Mouse (Mus musculus) neural tube, embryonic 11.5 days (tissue): ENCODE results near the gene Fosb. TPM values are rescaled to one million over a fixed set of nuclear protein-coding genes. Genes with fewer than 3 reads are reported as not detected.
A peak's percentile ranks its signal among the peaks of the same experiment; 100 is the strongest.

Experiments
- ATAC-seq: fragments of 200-750 bp; cut with Nextera tagmentation; 2 replicates; pipeline ENCODE4 v1.8.0; 2017; ENCODE audit warnings: moderate number of reproducible peaks, mild to moderate bottlenecking, moderate TSS enrichment, moderate library complexity; ENCODE audit not compliant: insufficient read depth, low FRiP score, low TSS enrichment
- DNase-seq: peaks from one replicate; pipeline ENCODE4 v3.0.0-alpha.2; 2015; ENCODE audit warnings: low spot score
- H3K27ac ChIP-seq: fragments of 300-500 bp; sonication (generic); 2 replicates; pipeline ENCODE4 v1.5.1; 2014; ENCODE audit warnings: low read depth, mild to moderate bottlenecking, low read length
- H3K27me3 ChIP-seq: fragments of 300-500 bp; sonication (generic); 2 replicates; pipeline ENCODE4 v1.6.1; 2014; ENCODE audit warnings: mild to moderate bottlenecking, low read length, mixed read lengths; ENCODE audit not compliant: control insufficient read depth, insufficient read depth
- H3K36me3 ChIP-seq: fragments of 300-500 bp; sonication (generic); 2 replicates; pipeline ENCODE4 v1.6.1; 2014; ENCODE audit warnings: mild to moderate bottlenecking, low read length, moderate library complexity, mixed read lengths; ENCODE audit not compliant: control insufficient read depth, insufficient read depth
- H3K4me1 ChIP-seq: fragments of 300-500 bp; sonication (generic); 2 replicates; pipeline ENCODE4 v1.6.1; 2014; ENCODE audit warnings: low read length, mixed read lengths; ENCODE audit not compliant: control insufficient read depth, insufficient read depth
- H3K4me2 ChIP-seq: fragments of 300-500 bp; sonication (generic); 2 replicates; pipeline ENCODE4 v1.6.1; 2014; ENCODE audit warnings: low read depth, mild to moderate bottlenecking, moderate library complexity
- H3K4me3 ChIP-seq: fragments of 300-500 bp; sonication (generic); 2 replicates; pipeline ENCODE4 v1.5.1; 2014; ENCODE audit warnings: low read depth, low read length
- H3K9ac ChIP-seq: fragments of 300-500 bp; sonication (generic); 2 replicates; pipeline ENCODE4 v1.6.1; 2014; ENCODE audit warnings: mild to moderate bottlenecking, low read length
- H3K9me3 ChIP-seq: fragments of 300-500 bp; sonication (generic); 2 replicates; pipeline ENCODE4 v1.6.1; 2016; ENCODE audit warnings: low read length; ENCODE audit not compliant: control insufficient read depth
- WGBS: fragments of 180-500 bp; shearing (Covaris S2); extraction: QIAGEN DNeasy Blood & Tissue Kit; methylation state at CpG from one replicate; pipeline ENCODE4 v1.1.7; 2014; 5-methylcytosine and 5-hydroxymethylcytosine counted together
- polyA plus RNA-seq: library from polyadenylated mRNA; unstranded; fragments of >200 nt; fragmentation: Nextera tagmentation; extraction: Ambion mirVana; gene quantifications from 2 replicates; pipeline ENCODE4 v1.2.1, GENCODE M21; 2014

Gene Fosb
- polyA plus RNA-seq, 1 experiment from 2014 or later: not detected

DNA sequence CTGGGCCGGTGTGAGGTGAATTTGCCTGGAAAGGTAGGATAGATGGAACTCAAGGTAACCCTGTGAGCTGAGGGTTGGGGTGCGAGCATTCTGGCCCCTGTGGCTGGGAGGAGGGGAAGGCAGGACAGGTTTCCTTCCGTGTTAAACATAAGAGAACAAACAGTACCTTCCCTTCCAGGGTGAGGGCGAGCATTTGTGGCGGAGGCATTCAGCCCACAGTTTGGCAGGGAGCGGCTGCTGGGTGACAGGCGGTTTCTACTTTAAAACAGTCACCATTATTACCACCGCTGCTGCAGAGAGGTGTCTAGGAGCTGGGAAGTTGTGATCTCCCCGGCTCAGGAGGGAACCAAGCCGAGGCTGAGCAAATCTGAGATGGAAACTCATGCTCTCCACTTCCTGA, 27.3 kb upstream of the Fosb start:
- 55% methylated on average over 10 of the region's 10 CpGs for WGBS

DNA sequence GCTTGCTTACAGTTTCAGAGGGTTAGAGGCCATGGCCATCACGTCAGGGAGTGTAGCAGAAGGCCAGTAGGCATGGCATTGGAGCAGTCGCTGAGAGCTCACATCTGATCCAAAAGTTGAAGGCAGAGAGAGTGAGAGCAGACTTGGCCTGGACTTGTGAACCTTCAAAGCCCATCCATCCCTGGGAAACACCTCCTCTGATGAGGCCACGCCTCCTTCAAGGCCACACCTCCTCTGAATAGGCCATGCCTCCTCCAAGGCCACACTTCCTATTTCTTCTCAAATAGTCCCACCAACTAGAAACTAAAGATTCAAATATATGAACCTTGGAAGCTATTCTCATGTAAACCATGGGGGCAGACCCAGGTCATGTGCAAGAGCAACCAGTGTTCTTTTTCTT, 25.7 kb upstream of the Fosb start:
- ATAC-seq (no peak), DNase-seq (no peak)
- H3K27ac ChIP-seq: no peak overlapping the region
- no peaks in the 10 kb centered on the region for H3K27me3 ChIP-seq
- no peaks in the 10 kb centered on the region for H3K9me3 ChIP-seq
- no peaks in the 10 kb centered on the region for H3K4me1 ChIP-seq
- no peaks in the 10 kb centered on the region for H3K36me3 ChIP-seq
- H3K4me3 ChIP-seq: no peak overlapping the region
- H3K9ac ChIP-seq: no peak overlapping the region
- WGBS: 35% methylated on average over 3 of the region's 3 CpGs
- H3K4me2 ChIP-seq: no peak overlapping the region

More for the DNA sequence above, 27.3 kb upstream of the Fosb start:
- no peaks in the 10 kb centered on the region for H3K36me3 ChIP-seq
- DNase-seq (no peak), ATAC-seq (no peak)
- H3K9ac ChIP-seq: no peak overlapping the region
- H3K27ac ChIP-seq: no peak overlapping the region
- H3K4me1 ChIP-seq: peaks cover 6% of the 10 kb centered on the region; the same call in 1 of the 2 replicates
- no peak overlapping the region for H3K4me3 ChIP-seq
- H3K27me3 ChIP-seq: peaks cover 8% of the 10 kb centered on the region
- no peak overlapping the region for H3K4me2 ChIP-seq
- no peaks in the 10 kb centered on the region for H3K9me3 ChIP-seq

DNA sequence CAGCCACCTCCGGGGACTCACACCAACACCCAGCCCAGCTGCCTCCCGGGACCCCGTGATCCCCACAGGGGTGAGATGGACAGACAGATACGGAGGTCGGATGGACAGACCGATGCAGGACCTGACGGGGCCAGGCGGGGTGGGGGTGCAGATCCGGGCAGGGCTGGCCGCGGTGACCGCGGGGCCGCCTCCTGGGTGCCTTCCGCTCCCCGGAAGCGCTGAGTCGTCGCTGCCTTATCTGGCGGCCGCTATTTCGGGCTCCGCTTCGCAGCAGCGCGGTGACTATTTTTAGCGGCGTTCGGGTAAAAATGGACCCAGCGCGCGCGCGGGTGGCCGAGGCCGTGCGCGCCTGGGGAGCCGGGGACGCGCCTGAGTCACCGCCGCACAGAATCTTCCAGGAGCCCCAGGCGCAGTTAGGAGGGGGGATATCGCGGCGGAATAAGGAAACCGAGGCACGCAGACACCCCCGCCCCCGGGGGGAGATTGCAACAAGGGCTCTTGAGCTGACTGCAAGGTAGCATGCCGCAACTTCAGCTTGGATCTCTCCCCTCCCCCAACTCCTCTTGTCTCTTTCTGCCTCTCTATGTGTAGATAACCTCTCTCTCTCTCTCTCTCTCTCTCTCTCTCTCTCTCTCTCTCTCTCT, 23.0 kb upstream of the Fosb start:
- Histone ChIP-seq H3K4me2 (peak overlapping the region; percentile 90), H3K27ac (0 out of 2 replicates have a peak overlapping the region, but pooled peaks have one; percentile 49), H3K36me3 (no peaks in the 10 kb centered on the region), H3K9me3 (no peaks in the 10 kb centered on the region), H3K4me3 (peak overlapping the region; percentile 62), H3K27me3 (no peaks in the 10 kb centered on the region), H3K9ac (peak overlapping the region; percentile 86), H3K4me1 (no peaks in the 10 kb centered on the region)
- ATAC-seq (peak; percentile 61), DNase-seq (peak; percentile 70)
- WGBS: under 1% methylated on average over 52 of the region's 52 CpGs

DNA sequence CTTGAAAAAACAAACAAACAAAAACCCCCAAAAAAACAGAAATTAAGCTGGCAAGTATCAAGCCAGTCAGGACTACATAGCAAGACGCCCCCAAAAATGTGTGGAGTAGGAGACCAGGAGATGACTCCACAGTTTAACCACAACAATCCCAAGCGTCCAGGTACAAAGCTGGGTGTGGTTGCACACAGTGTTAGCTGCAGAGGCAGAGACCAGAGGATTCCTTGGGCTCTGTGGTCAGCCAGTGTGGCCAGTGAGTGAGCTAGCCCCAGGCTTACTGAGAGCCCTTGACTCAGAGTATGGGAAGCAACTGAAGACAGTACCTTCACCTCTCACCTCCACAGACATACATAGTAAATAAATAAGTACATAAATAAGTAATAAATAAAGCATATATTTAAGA, 22.1 kb upstream of the Fosb start:
- Histone ChIP-seq H3K4me3 (no peak overlapping the region), H3K36me3 (no peaks in the 10 kb centered on the region), H3K27me3 (no peaks in the 10 kb centered on the region), H3K4me1 (peaks cover under 1% of the 10 kb centered on the region; the same call in 1 of the 2 replicates), H3K9ac (no peak overlapping the region), H3K4me2 (no peak overlapping the region), H3K27ac (no peak overlapping the region), H3K9me3 (no peaks in the 10 kb centered on the region)
- WGBS: 61% methylated on average over 2 of the region's 2 CpGs
- no peak for ATAC-seq
- no peak for DNase-seq

GRCm38 (mm10) chr7:19328425-19328824, 18.6 kb upstream of the Fosb start:
- H3K9ac ChIP-seq: no peak overlapping the region
- H3K4me2 ChIP-seq: no peak overlapping the region
- peaks cover 8% of the 10 kb centered on the region for H3K4me1 ChIP-seq
- no peak overlapping the region for H3K27ac ChIP-seq
- no peak overlapping the region for H3K4me3 ChIP-seq
- H3K36me3 ChIP-seq: no peaks in the 10 kb centered on the region
- H3K27me3 ChIP-seq: no peaks in the 10 kb centered on the region
- DNase-seq (no peak), ATAC-seq (no peak)
- no peaks in the 10 kb centered on the region for H3K9me3 ChIP-seq

- ATAC-seq (no peak), DNase-seq (no peak)
- Histone ChIP-seq H3K4me2 (no peak overlapping the region), H3K36me3 (no peaks in the 10 kb centered on the region), H3K27ac (no peak overlapping the region), H3K4me3 (no peak overlapping the region; the same call in 1 of the 2 replicates), H3K4me1 (peaks cover 8% of the 10 kb centered on the region), H3K9ac (no peak overlapping the region), H3K9me3 (no peaks in the 10 kb centered on the region), H3K27me3 (no peaks in the 10 kb centered on the region)
- 80% methylated on average over 5 of the region's 5 CpGs for WGBS
These were observed 17.9 kb upstream of the Fosb start for GRCm38 (mm10) chr7:19327782-19328181.

GRCm38 (mm10) chr7:19327128-19327527, 17.3 kb upstream of the Fosb start:
- H3K36me3 ChIP-seq: no peaks in the 10 kb centered on the region
- peak overlapping the region; percentile 56; the same call in 1 of the 2 replicates for H3K27ac ChIP-seq
- peak overlapping the region; percentile 28 for H3K4me3 ChIP-seq
- no peaks in the 10 kb centered on the region for H3K9me3 ChIP-seq
- H3K4me1 ChIP-seq: peaks cover 8% of the 10 kb centered on the region
- peak overlapping the region; percentile 40 for H3K4me2 ChIP-seq
- peak; percentile 61; the same call in 1 of the 2 replicates for ATAC-seq
- peak; percentile 82 for DNase-seq
- H3K27me3 ChIP-seq: no peaks in the 10 kb centered on the region
- H3K9ac ChIP-seq: peak overlapping the region; percentile 44
- under 1% methylated on average over 22 of the region's 22 CpGs for WGBS

DNA sequence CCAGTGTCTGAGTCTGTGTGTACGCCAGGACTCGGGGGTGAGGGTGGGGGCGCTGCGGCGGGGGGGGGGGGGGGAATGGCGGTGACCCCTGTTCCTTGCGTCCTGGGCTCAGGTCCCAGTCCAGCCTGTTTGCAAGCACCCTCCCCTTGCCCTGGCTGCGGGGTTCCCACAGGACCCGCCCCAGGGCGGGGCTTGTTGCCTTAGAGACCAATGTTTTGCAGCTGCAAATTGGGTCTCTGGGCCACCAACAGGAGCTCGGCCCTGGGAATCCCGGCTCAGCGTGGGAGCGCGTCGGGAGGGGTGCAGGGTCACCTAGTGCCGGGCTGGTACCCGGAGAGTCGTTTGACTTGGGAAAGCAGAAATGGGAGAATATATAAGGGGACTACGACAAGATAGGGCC, 16.5 kb upstream of the Fosb start:
- WGBS: under 1% methylated on average over 19 of the region's 20 CpGs
- peak overlapping the region; percentile 40 for H3K4me2 ChIP-seq
- no peak overlapping the region for H3K27ac ChIP-seq
- ATAC-seq (peak; percentile 62), DNase-seq (peak; percentile 88)
- no peaks in the 10 kb centered on the region for H3K9me3 ChIP-seq
- peaks cover 8% of the 10 kb centered on the region for H3K4me1 ChIP-seq
- H3K9ac ChIP-seq: peak overlapping the region; percentile 44
- H3K27me3 ChIP-seq: no peaks in the 10 kb centered on the region
- H3K4me3 ChIP-seq: peak overlapping the region; percentile 28
- no peaks in the 10 kb centered on the region for H3K36me3 ChIP-seq
